Mouse (Mus musculus) bone marrow macrophage, adult 2 months (primary cell): Measurements from ENCODE around the gene Rptor.

Experiments
- CTCF ChIP-seq: IDR thresholded peaks from 2 replicates; pipeline ENCODE4 v1.5.1; 2012; ENCODE audit warnings: low read depth, mild to moderate bottlenecking, low read length, moderate library complexity
- POLR2A ChIP-seq: IDR thresholded peaks from 2 replicates; pipeline ENCODE4 v1.6.1; 2012; ENCODE audit warnings: mild to moderate bottlenecking, low read depth, low read length, borderline replicate concordance

DNA sequence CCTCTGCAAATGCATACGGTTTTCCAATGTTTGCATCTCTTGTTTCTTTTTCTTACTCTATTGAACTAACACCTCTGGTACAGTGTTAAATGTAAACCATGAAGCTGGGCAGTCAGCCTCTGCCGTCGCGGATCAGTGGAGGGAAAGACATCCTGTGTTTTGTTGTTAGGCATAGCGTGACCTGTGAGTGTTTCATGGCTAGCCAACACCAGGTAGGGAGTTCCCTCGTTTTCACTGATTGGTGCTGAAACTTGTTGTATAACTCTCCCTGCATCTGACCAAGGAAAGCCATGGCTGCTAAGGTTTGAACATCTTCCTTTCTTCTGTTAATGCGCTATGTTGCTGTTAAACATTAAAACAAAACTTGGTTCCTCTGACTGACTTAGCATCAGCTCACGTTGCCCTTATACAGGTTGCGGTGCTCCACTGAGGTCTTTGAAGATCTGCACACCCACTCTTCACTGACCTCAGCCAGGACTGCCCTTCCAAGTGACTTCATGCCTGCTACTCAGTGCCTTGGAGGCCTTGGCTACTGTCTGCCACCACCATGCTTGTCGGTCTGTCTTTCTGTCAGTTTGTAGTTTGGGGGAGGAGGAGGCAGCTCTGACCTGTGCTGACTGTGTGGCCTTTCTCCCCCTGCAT, 189.3 kb downstream of the Rptor start:
- TF ChIP-seq POLR2A (no peak), CTCF (no peak)
